Mouse (Mus musculus) heart, postnatal 10 days (tissue): Measurements from ENCODE around the gene Qrsl1. TPM values are rescaled to one million over a fixed set of nuclear protein-coding genes. Genes with fewer than 3 reads are reported as not detected.

ENCODE experiments used
- DNase-seq, 2 experiments: peaks; one replicate each; pipeline ENCODE4 v3.0.0; 2021
- intact Hi-C: fragments of 180-260 bp; cut with DNase I; formaldehyde crosslinking; loops from one replicate; pipeline ENCODE4 v1.15.1; 2025
- total RNA-seq, 2 experiments: library from RNA; stranded (reverse); gene quantifications; 2 replicates each; pipeline ENCODE4 v1.2.3; 2021

Qrsl1 gene
- total RNA-seq, 2 experiments from 2014 or later: 29.4 to 30.9 TPM

GRCm38 (mm10) chr10:43887676-43888075 is 13.9 kb downstream of the Qrsl1 start:
- intact Hi-C loops: no loop called here
- no peak for DNase-seq

- intact Hi-C loops: loop anchor here (5.0 kb wide), 1 partner anchor 294 kb away; the partner anchor contains the start of gene Cd24a
- DNase-seq: no peak
Observed at GRCm38 (mm10) chr10:43871458-43871857, 30.1 kb downstream of the Qrsl1 start.

- intact Hi-C loops: loop anchor here (5.0 kb wide), 1 partner anchor 293 kb away; the partner anchor contains the start of gene Cd24a
- peak; percentile 5 to 35 for DNase-seq
Observed at GRCm38 (mm10) chr10:43870752-43871151, 30.8 kb downstream of the Qrsl1 start.

GRCm38 (mm10) chr10:43856351-43856750 is 45.2 kb downstream of the Qrsl1 start:
- intact Hi-C loops: no loop called here
- no peak for DNase-seq

- intact Hi-C loops: no loop called here
- no peak for DNase-seq
Observed at GRCm38 (mm10) chr10:43855916-43856315, 45.6 kb downstream of the Qrsl1 start.

- no peak for DNase-seq
- intact Hi-C loops: no loop called here
Observed at GRCm38 (mm10) chr10:43851898-43852297, 49.6 kb downstream of the Qrsl1 start.

- DNase-seq: no peak
- intact Hi-C loops: no loop called here
Observed at GRCm38 (mm10) chr10:43849478-43849877, 52.1 kb downstream of the Qrsl1 start.

GRCm38 (mm10) chr10:43846141-43846622 is 55.4 kb downstream of the Qrsl1 start:
- no peak for DNase-seq
- intact Hi-C loops: no loop called here

- DNase-seq: no peak
- intact Hi-C loops: no loop called here
Observed at GRCm38 (mm10) chr10:43845442-43845841, 56.1 kb downstream of the Qrsl1 start.

- intact Hi-C loops: no loop called here
- DNase-seq: no peak
Observed at GRCm38 (mm10) chr10:43841441-43841840, 60.1 kb downstream of the Qrsl1 start.

- intact Hi-C loops: no loop called here
- peak in 1 of 2 experiments; percentile 25 for DNase-seq
Observed at GRCm38 (mm10) chr10:43832868-43833267, 68.7 kb downstream of the Qrsl1 start.

GRCm38 (mm10) chr10:43830251-43831018 is 71.1 kb downstream of the Qrsl1 start:
- DNase-seq: no peak
- intact Hi-C loops: no loop called here

GRCm38 (mm10) chr10:43828686-43829015 is 72.9 kb downstream of the Qrsl1 start:
- intact Hi-C loops: no loop called here
- no peak for DNase-seq

- intact Hi-C loops: no loop called here
- no peak for DNase-seq
Observed at GRCm38 (mm10) chr10:43827958-43828685, 73.4 kb downstream of the Qrsl1 start.

GRCm38 (mm10) chr10:43826773-43827621 is 74.5 kb downstream of the Qrsl1 start:
- DNase-seq: no peak
- intact Hi-C loops: no loop called here

GRCm38 (mm10) chr10:43825696-43826095 is 75.8 kb downstream of the Qrsl1 start:
- intact Hi-C loops: no loop called here
- DNase-seq: no peak

- no peak for DNase-seq
- intact Hi-C loops: no loop called here
Observed at GRCm38 (mm10) chr10:43824713-43825112, 76.8 kb downstream of the Qrsl1 start.
